Mouse (Mus musculus) bone marrow macrophage, adult 2 months (primary cell): ENCODE measurements around the gene Gm8251.

Experiments
- CTCF ChIP-seq: IDR thresholded peaks from 2 replicates; pipeline ENCODE4 v1.5.1; 2012; ENCODE audit warnings: low read depth, mild to moderate bottlenecking, low read length, moderate library complexity
- POLR2A ChIP-seq: IDR thresholded peaks from 2 replicates; pipeline ENCODE4 v1.6.1; 2012; ENCODE audit warnings: mild to moderate bottlenecking, low read depth, low read length, borderline replicate concordance

- no peak for TF ChIP-seq CTCF
- TF ChIP-seq POLR2A = no peak
Observed at GRCm38 (mm10) chr1:44015556-44015955, 46.2 kb downstream of the Gm8251 start.
